17 mouse cellular contexts compared by ENCODE assay signal in the genomic region with DNA sequence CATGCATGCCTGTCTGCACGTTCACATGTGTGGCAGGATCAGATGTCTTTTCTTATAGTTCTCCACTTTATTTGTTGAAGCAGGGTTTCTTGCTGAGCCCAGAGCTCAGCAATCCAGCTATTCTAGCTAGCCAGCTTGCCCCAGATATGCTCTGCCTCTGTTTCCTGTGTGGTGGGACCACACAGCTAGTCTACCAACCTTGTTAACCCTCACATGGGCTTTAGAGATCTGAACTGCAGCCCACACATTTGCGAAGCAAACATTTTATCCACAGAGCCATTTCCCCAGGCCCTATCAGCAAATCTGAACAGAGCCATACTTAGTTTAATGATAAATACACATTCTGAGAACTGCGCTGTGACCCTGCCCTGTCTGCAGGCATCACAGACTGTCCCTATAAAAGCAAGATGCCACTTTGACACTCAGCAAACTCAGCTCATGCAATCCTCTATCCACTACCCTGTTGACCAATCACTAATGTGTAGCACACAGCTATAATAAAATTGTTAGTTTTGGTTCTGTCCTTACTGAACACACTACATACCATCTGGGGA.
DNase-seq lines count a peak whose midpoint lies in the region; ATAC-seq and TF ChIP-seq lines count a peak whose summit lies in the region.
"Had no signal": no experiment of that assay in that cellular context is flagged by ENCODE, and none has a peak within 500 bp of the region (broad histone marks: within the 10 kb centered on the region; RNA-seq: fewer than 3 reads in every experiment).

No protein-coding gene starts in this region.

- WGBS in liver, embryonic 12.5 days (ENCODE audit: insufficient replicate concordance): 46% methylated on average over 3 of the region's 3 CpGs
- WGBS in forebrain, embryonic 15.5 days: 87% methylated on average over 3 of the region's 3 CpGs

- H3K27ac ChIP-seq in gastrocnemius, adult 2 months: peak overlapping the region; percentile 69
- no peak overlapping the region for H3K27ac ChIP-seq in liver, embryonic 12.5 days
- no peak overlapping the region for H3K27ac ChIP-seq in forebrain, embryonic 15.5 days (replicated peaks)
- H3K27ac ChIP-seq: hindbrain, embryonic 13.5 days had no signal

- H3K4me1 ChIP-seq in liver, embryonic 12.5 days: peaks cover 38% of the 10 kb centered on the region
- H3K4me1 ChIP-seq in forebrain, embryonic 15.5 days: 0 out of 2 replicates have a peak, but pooled peaks cover 3% of the 10 kb centered on the region

- H3K4me3 ChIP-seq in gastrocnemius, adult 2 months: no peak overlapping the region
- H3K4me3 ChIP-seq in liver, embryonic 12.5 days: no peak overlapping the region
- H3K4me3 ChIP-seq in forebrain, embryonic 15.5 days: no peak overlapping the region
- H3K4me3 ChIP-seq: heart, embryonic 15.5 days; hindbrain, embryonic 13.5 days had no signal

- TF ChIP-seq CTCF in gastrocnemius, adult 2 months (IDR thresholded peaks at IDR 0.05): no peak

- intact Hi-C loops in gastrocnemius, adult 2 months (cut with DNase I): no loop called here

- no peak for DNase-seq in gastrocnemius, adult 2 months
- no peak for DNase-seq in gastrocnemius, postnatal 10 days
- no peak for DNase-seq in liver
- peak; percentile 62 for DNase-seq in thymus, postnatal 14 days
- no peak for DNase-seq in yolk sac, embryonic 10.5 days (ENCODE audit: low spot score)
- DNase-seq: adrenal gland, adult 2 months; cerebellum, postnatal 14 days; gastrocnemius, postnatal 36 days; layer of hippocampus, postnatal 36 days; lung, adult 18-20 months; retina, postnatal 1 day had no signal

- H3K4me2 ChIP-seq in liver, embryonic 12.5 days: no peak overlapping the region
- H3K4me2 ChIP-seq in forebrain, embryonic 15.5 days (replicated peaks): no peak overlapping the region
- H3K4me2 ChIP-seq: heart, embryonic 15.5 days; hindbrain, embryonic 13.5 days had no signal

- peak; percentile 70 for ATAC-seq in liver, embryonic 12.5 days
- ATAC-seq in hematopoietic stem cell, adult 5-6 weeks (replicated peaks in 1 of 2; ENCODE audit: insufficient read depth in 1 of 2, low FRiP score in 2 of 2, low TSS enrichment in 1 of 2, low read depth in 1 of 2, poor library complexity in 2 of 2, severe bottlenecking in 2 of 2): peak; percentile 61 to 77; a peak in 3 of 4 replicates
- no peak for ATAC-seq in forebrain, embryonic 15.5 days (replicated peaks)
- ATAC-seq: intestine, embryonic 16.5 days had no signal

- no peaks in the 10 kb centered on the region for H3K36me3 ChIP-seq in liver, embryonic 12.5 days
- H3K36me3 ChIP-seq in forebrain, embryonic 15.5 days: no peaks in the 10 kb centered on the region
- H3K36me3 ChIP-seq: heart, embryonic 15.5 days; hindbrain, embryonic 13.5 days had no signal

- no peaks in the 10 kb centered on the region for H3K9me3 ChIP-seq in liver, embryonic 12.5 days (replicated peaks)
- no peaks in the 10 kb centered on the region for H3K9me3 ChIP-seq in forebrain, embryonic 15.5 days
- H3K9me3 ChIP-seq: heart, embryonic 15.5 days; hindbrain, embryonic 13.5 days had no signal

- H3K27me3 ChIP-seq in liver, embryonic 12.5 days (replicated peaks): no peaks in the 10 kb centered on the region; the same call in 1 of the 2 replicates
- no peaks in the 10 kb centered on the region for H3K27me3 ChIP-seq in forebrain, embryonic 15.5 days
- H3K27me3 ChIP-seq: heart, embryonic 15.5 days; hindbrain, embryonic 13.5 days had no signal

- H3K9ac ChIP-seq in liver, embryonic 12.5 days: no peak overlapping the region
- no peak overlapping the region for H3K9ac ChIP-seq in forebrain, embryonic 15.5 days (replicated peaks)
- H3K9ac ChIP-seq: heart, embryonic 15.5 days; hindbrain, embryonic 13.5 days had no signal
